Comparison of ENCODE assay signal across 19 mouse cellular contexts in the genomic region with DNA sequence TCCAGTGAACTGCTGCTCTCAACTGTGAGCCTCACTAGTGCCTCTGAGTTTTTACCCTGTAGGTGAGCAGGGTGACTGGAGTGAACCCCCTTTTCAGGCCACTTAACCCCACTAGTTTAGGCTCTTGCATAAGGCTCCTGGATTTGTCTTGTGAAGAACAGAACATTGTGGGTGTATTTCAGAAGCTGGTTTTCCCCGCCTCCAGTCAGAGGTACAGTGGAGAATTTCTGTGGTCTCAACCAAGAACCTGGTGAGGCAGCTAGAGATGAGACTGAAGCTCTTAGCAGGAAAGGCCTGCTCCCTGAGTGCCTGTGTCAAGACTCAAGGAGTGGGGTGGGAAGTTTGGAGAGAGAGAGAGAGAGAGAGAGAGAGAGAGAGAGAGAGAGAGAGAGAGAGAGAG. TPM values are rescaled to one million over a fixed set of nuclear protein-coding genes. Genes with fewer than 3 reads are reported as not detected.
A peak's percentile ranks its signal among the peaks of the same experiment; 100 is the strongest.
DNase-seq lines count a peak whose midpoint lies in the region; ATAC-seq lines count a peak whose summit lies in the region.
"Had no signal": no experiment of that assay in that cellular context is flagged by ENCODE, and none has a peak within 500 bp of the region (broad histone marks: within the 10 kb centered on the region; RNA-seq: fewer than 3 reads in every experiment).

No protein-coding gene starts in this region.

- no peak for ATAC-seq in kidney, embryonic 15.5 days (replicated peaks; ENCODE audit: low FRiP score)
- no peak for ATAC-seq in embryonic facial prominence, embryonic 13.5 days (ENCODE audit: insufficient number of reproducible peaks, insufficient read depth, low FRiP score, low TSS enrichment, low read depth)
- no peak for ATAC-seq in limb, embryonic 13.5 days (ENCODE audit: low FRiP score, low read depth)
- ATAC-seq: CD4-positive, CD25-positive, alpha-beta regulatory T cell, adult 4 months; inflammation-experienced regulatory T-cells, adult 6 months; midbrain, embryonic 16.5 days; Patski had no signal

- no peak overlapping the region for H3K4me2 ChIP-seq in kidney, embryonic 15.5 days
- H3K4me2 ChIP-seq in embryonic facial prominence, embryonic 13.5 days: no peak overlapping the region; the same call in 1 of the 2 replicates
- H3K4me2 ChIP-seq in limb, embryonic 13.5 days (replicated peaks): no peak overlapping the region
- H3K4me2 ChIP-seq: hindbrain, embryonic 12.5 days; liver, embryonic 11.5 days had no signal

- no peaks in the 10 kb centered on the region for H3K9me3 ChIP-seq in kidney, embryonic 15.5 days (replicated peaks)
- H3K9me3 ChIP-seq in embryonic facial prominence, embryonic 10.5 days: no peaks in the 10 kb centered on the region
- H3K9me3 ChIP-seq in embryonic facial prominence, embryonic 13.5 days: no peaks in the 10 kb centered on the region
- no peaks in the 10 kb centered on the region for H3K9me3 ChIP-seq in limb, embryonic 13.5 days
- H3K9me3 ChIP-seq: hindbrain, embryonic 12.5 days had no signal

- H3K36me3 ChIP-seq in kidney, embryonic 15.5 days: peaks cover 76% of the 10 kb centered on the region
- peaks cover 91% of the 10 kb centered on the region for H3K36me3 ChIP-seq in embryonic facial prominence, embryonic 10.5 days (replicated peaks)
- H3K36me3 ChIP-seq in embryonic facial prominence, embryonic 13.5 days: peaks cover 27% of the 10 kb centered on the region
- peaks cover 66% of the 10 kb centered on the region for H3K36me3 ChIP-seq in limb, embryonic 13.5 days

- 0 out of 2 replicates have a peak overlapping the region, but pooled peaks have one; percentile 78 for H3K27ac ChIP-seq in kidney, embryonic 15.5 days
- peak overlapping the region; percentile 60 for H3K27ac ChIP-seq in embryonic facial prominence, embryonic 10.5 days (replicated peaks)
- H3K27ac ChIP-seq in embryonic facial prominence, embryonic 13.5 days: peak overlapping the region; percentile 87
- peak overlapping the region; percentile 85; the same call in 1 of the 2 replicates for H3K27ac ChIP-seq in limb, embryonic 13.5 days
- H3K27ac ChIP-seq: hindbrain, embryonic 12.5 days; kidney, postnatal 0 days had no signal

- H3K4me1 ChIP-seq in kidney, embryonic 15.5 days: peaks cover 34% of the 10 kb centered on the region
- H3K4me1 ChIP-seq in embryonic facial prominence, embryonic 10.5 days: peaks cover 37% of the 10 kb centered on the region
- H3K4me1 ChIP-seq in embryonic facial prominence, embryonic 13.5 days: peaks cover 46% of the 10 kb centered on the region
- H3K4me1 ChIP-seq in limb, embryonic 13.5 days: peaks cover 14% of the 10 kb centered on the region

- no peak overlapping the region for H3K9ac ChIP-seq in kidney, embryonic 15.5 days
- H3K9ac ChIP-seq in embryonic facial prominence, embryonic 13.5 days: peak overlapping the region; percentile 27; the same call in 1 of the 2 replicates
- H3K9ac ChIP-seq in limb, embryonic 13.5 days: no peak overlapping the region
- H3K9ac ChIP-seq: hindbrain, embryonic 12.5 days had no signal

- H3K4me3 ChIP-seq in kidney, embryonic 15.5 days (replicated peaks): no peak overlapping the region
- no peak overlapping the region for H3K4me3 ChIP-seq in embryonic facial prominence, embryonic 10.5 days
- H3K4me3 ChIP-seq in embryonic facial prominence, embryonic 13.5 days: no peak overlapping the region
- no peak overlapping the region for H3K4me3 ChIP-seq in limb, embryonic 13.5 days
- H3K4me3 ChIP-seq: hindbrain, embryonic 12.5 days had no signal

- DNase-seq in kidney, adult 8-10 months: no peak
- no peak for DNase-seq in embryonic facial prominence, embryonic 10.5 days (ENCODE audit: low spot score)
- no peak for DNase-seq in adrenal gland, adult 18-20 months (ENCODE audit: low spot score in 2 of 2)
- no peak for DNase-seq in thymus, postnatal 10 days (ENCODE audit: low spot score in 2 of 2)
- DNase-seq: adrenal gland, postnatal 10 days; cerebellum, adult 9-11 months; gastrocnemius, postnatal 10 days; lung, adult 2 months; thymus, postnatal 25 days had no signal

- 96% methylated on average over 1 of the region's 1 CpGs for WGBS in kidney, embryonic 15.5 days
- 84% methylated on average over 1 of the region's 1 CpGs for WGBS in embryonic facial prominence, embryonic 10.5 days
- WGBS in embryonic facial prominence, embryonic 13.5 days: 70% methylated on average over 1 of the region's 1 CpGs
- WGBS in limb, embryonic 13.5 days: 93% methylated on average over 1 of the region's 1 CpGs

- no peaks in the 10 kb centered on the region for H3K27me3 ChIP-seq in kidney, embryonic 15.5 days
- no peaks in the 10 kb centered on the region for H3K27me3 ChIP-seq in embryonic facial prominence, embryonic 10.5 days (replicated peaks; ENCODE audit: low read depth, poor library complexity, severe bottlenecking)
- H3K27me3 ChIP-seq in embryonic facial prominence, embryonic 13.5 days: no peaks in the 10 kb centered on the region
- no peaks in the 10 kb centered on the region for H3K27me3 ChIP-seq in limb, embryonic 13.5 days
- H3K27me3 ChIP-seq: hindbrain, embryonic 12.5 days; Patski had no signal

RNA-seq across cellular contexts. Expression of gene Zfp568, which starts 23.8 kb away (rescaled TPM):
- polyA plus RNA-seq in kidney, embryonic 15.5 days (2015; fragmentation: Nextera tagmentation; extraction: Ambion mirVana): 17.7 and 19.5 TPM in 2 replicates
- 30.4 and 34.3 TPM in 2 replicates for polyA plus RNA-seq in embryonic facial prominence, embryonic 10.5 days (2016; fragmentation: Nextera tagmentation; extraction: Ambion mirVana)
- polyA plus RNA-seq in embryonic facial prominence, embryonic 13.5 days (2015; fragmentation: Nextera tagmentation; extraction: Ambion mirVana): 13.3 and 17.5 TPM in 2 replicates
- polyA plus RNA-seq in limb, embryonic 13.5 days (2015; fragmentation: Nextera tagmentation; extraction: Ambion mirVana): 27.2 and 27.9 TPM in 2 replicates
- total RNA-seq in adrenal gland, adult 18-20 months (2021): 10 to 100 TPM in 1 of 2 experiments, 1 to 10 TPM in 1; 8.9 to 10.6 TPM

RNA-seq across cellular contexts. Expression of gene Zfp14, which starts 43.6 kb away (rescaled TPM):
- 3.0 and 4.0 TPM in 2 replicates for polyA plus RNA-seq in kidney, embryonic 15.5 days (2015; fragmentation: Nextera tagmentation; extraction: Ambion mirVana)
- polyA plus RNA-seq in embryonic facial prominence, embryonic 10.5 days (2016; fragmentation: Nextera tagmentation; extraction: Ambion mirVana): 3.4 and 4.5 TPM in 2 replicates
- polyA plus RNA-seq in embryonic facial prominence, embryonic 13.5 days (2015; fragmentation: Nextera tagmentation; extraction: Ambion mirVana): 5.5 and 7.1 TPM in 2 replicates
- polyA plus RNA-seq in limb, embryonic 13.5 days (2015; fragmentation: Nextera tagmentation; extraction: Ambion mirVana): 6.1 and 6.8 TPM in 2 replicates
- total RNA-seq in adrenal gland, adult 18-20 months (2021): 1 to 10 TPM; 3.0 TPM

RNA-seq across cellular contexts. Expression of gene Zfp74, which starts 53.7 kb away (rescaled TPM):
- polyA plus RNA-seq in kidney, embryonic 15.5 days (2015; fragmentation: Nextera tagmentation; extraction: Ambion mirVana): 12.0 and 12.2 TPM in 2 replicates
- polyA plus RNA-seq in embryonic facial prominence, embryonic 10.5 days (2016; fragmentation: Nextera tagmentation; extraction: Ambion mirVana): 13.9 and 14.7 TPM in 2 replicates
- 14.9 and 16.0 TPM in 2 replicates for polyA plus RNA-seq in embryonic facial prominence, embryonic 13.5 days (2015; fragmentation: Nextera tagmentation; extraction: Ambion mirVana)
- 14.9 and 17.6 TPM in 2 replicates for polyA plus RNA-seq in limb, embryonic 13.5 days (2015; fragmentation: Nextera tagmentation; extraction: Ambion mirVana)
- total RNA-seq in adrenal gland, adult 18-20 months (2021): 10 to 100 TPM in 1 of 2 experiments, 1 to 10 TPM in 1; 8.6 to 10.0 TPM
